Mouse (Mus musculus): Measurements from ENCODE around the gene Bricd5. TPM values are rescaled to one million over a fixed set of nuclear protein-coding genes. Genes with fewer than 3 reads are reported as not detected.

The Bricd5 gene
- total RNA-seq, 2 experiments from 2014 or later: 0.50 to 0.93 TPM

- DNase-seq (ENCODE audit: low spot score in 2 of 2): no peak
Observed at GRCm38 (mm10) chr17:24514270-24515257, 40.9 kb downstream of the Bricd5 start.

- DNase-seq (ENCODE audit: low spot score in 2 of 2): no peak
Observed at GRCm38 (mm10) chr17:24520450-24520849, 46.8 kb downstream of the Bricd5 start.

- DNase-seq (ENCODE audit: low spot score in 2 of 2): no peak
Observed at GRCm38 (mm10) chr17:24524734-24525133, 51.0 kb downstream of the Bricd5 start.

Other genes starting within 250 kb of the Bricd5 start
- gene Ccnf, start 222.4 kb upstream of the Bricd5 start, total RNA-seq (2021): 10 to 100 TPM; 23.3 to 25.5 TPM
- gene Abca17, start 122.8 kb upstream of the Bricd5 start, total RNA-seq (2021): under 1 TPM in 1 of 2 experiments, not detected in 1; 0.11 TPM
- 10 to 100 TPM; 27.2 to 38.5 TPM for gene Abca3, start 121.9 kb upstream of the Bricd5 start, total RNA-seq (2021)
- 100 to 1,000 TPM; 122 to 133 TPM for gene Rnps1, start 59.3 kb upstream of the Bricd5 start, total RNA-seq (2021)
- gene Eci1, start 47.2 kb upstream of the Bricd5 start, total RNA-seq (2021): 100 to 1,000 TPM; 165 to 199 TPM
- 1 to 10 TPM; 3.1 to 3.4 TPM for gene Dnase1l2, start 30.8 kb upstream of the Bricd5 start, total RNA-seq (2021)
- gene E4f1, start 3.6 kb upstream of the Bricd5 start, total RNA-seq (2021): 10 to 100 TPM; 31.8 to 35.1 TPM
- 10 to 100 TPM; 44.6 to 46.4 TPM for gene Pgp, start 3.5 kb upstream of the Bricd5 start, total RNA-seq (2021)
- gene Mlst8, start 5.2 kb downstream of the Bricd5 start, total RNA-seq (2021): 10 to 100 TPM; 28.0 to 30.0 TPM
- gene Caskin1, start 14.7 kb downstream of the Bricd5 start, total RNA-seq (2021): 10 to 100 TPM; 62.4 to 65.2 TPM
- gene Traf7, start 54.1 kb downstream of the Bricd5 start, total RNA-seq (2021): 100 to 1,000 TPM; 137 to 149 TPM
- gene Rab26, start 60.3 kb downstream of the Bricd5 start, total RNA-seq (2021): 1 to 10 TPM; 1.1 to 1.9 TPM
- 10 to 100 TPM; 67.8 to 70.9 TPM for gene Pkd1, start 76.0 kb downstream of the Bricd5 start, total RNA-seq (2021)
- gene Tsc2, start 158.7 kb downstream of the Bricd5 start, total RNA-seq (2021): 100 to 1,000 TPM; 110 to 119 TPM
- 10 to 100 TPM; 13.3 to 13.8 TPM for gene Nthl1, start 158.8 kb downstream of the Bricd5 start, total RNA-seq (2021)
- gene Slc9a3r2, start 176.4 kb downstream of the Bricd5 start, total RNA-seq (2021): 10 to 100 TPM; 62.2 to 64.2 TPM
- gene Npw, start 184.6 kb downstream of the Bricd5 start, total RNA-seq (2021): not detected
- 10 to 100 TPM; 47.5 to 48.9 TPM for gene Zfp598, start 195.8 kb downstream of the Bricd5 start, total RNA-seq (2021)
- 1 to 10 TPM; 6.1 to 9.4 TPM for gene Syngr3, start 216.1 kb downstream of the Bricd5 start, total RNA-seq (2021)
- gene Gfer, start 222.3 kb downstream of the Bricd5 start, total RNA-seq (2021): 10 to 100 TPM; 28.4 to 28.8 TPM
- gene Noxo1, start 222.3 kb downstream of the Bricd5 start, total RNA-seq (2021): 1 to 10 TPM; 6.2 to 8.5 TPM
- gene Tbl3, start 233.8 kb downstream of the Bricd5 start, total RNA-seq (2021): 10 to 100 TPM; 37.8 to 40.9 TPM
- not detected for gene Rnf151, start 244.2 kb downstream of the Bricd5 start, total RNA-seq (2021)
- 100 to 1,000 TPM; 867 to 881 TPM for gene Rps2, start 244.2 kb downstream of the Bricd5 start, total RNA-seq (2021)